Mouse (Mus musculus): ENCODE results near the gene Mfn1. TPM values are rescaled to one million over a fixed set of nuclear protein-coding genes. Genes with fewer than 3 reads are reported as not detected.
A peak's percentile ranks its signal among the peaks of the same experiment; 100 is the strongest.

Mfn1 gene
- 10 to 100 TPM; 96.3 to 99.0 TPM for total RNA-seq (2021)
- long read RNA-seq, full-length matches to known transcripts = 15 of 29 reads
- long read RNA-seq, partial matches to known transcripts = 5 of 29 reads
- long read RNA-seq, other reads (novel, unspliced or antisense) = 9 of 29 reads

GRCm38 (mm10) chr3:32529303-32529898, at the start of gene Mfn1:
TSS of gene Mfn1 (plus strand) at chr3:32529465.
- DNase-seq (ENCODE audit: low spot score in 2 of 2) = peak; percentile 85 to 91

- no peak for DNase-seq (ENCODE audit: low spot score in 2 of 2)
Measured at GRCm38 (mm10) chr3:32479961-32480360, 49.3 kb upstream of the Mfn1 start.

GRCm38 (mm10) chr3:32483035-32483434, 46.2 kb upstream of the Mfn1 start:
- no peak for DNase-seq (ENCODE audit: low spot score in 2 of 2)

GRCm38 (mm10) chr3:32486543-32486942, 42.7 kb upstream of the Mfn1 start:
- DNase-seq (ENCODE audit: low spot score in 2 of 2) = no peak

- DNase-seq (ENCODE audit: low spot score in 2 of 2) = no peak
Measured at GRCm38 (mm10) chr3:32488172-32488571, 41.1 kb upstream of the Mfn1 start.

GRCm38 (mm10) chr3:32490076-32490927, 39.0 kb upstream of the Mfn1 start:
- no peak for DNase-seq (ENCODE audit: low spot score in 2 of 2)

- no peak for DNase-seq (ENCODE audit: low spot score in 2 of 2)
Measured at GRCm38 (mm10) chr3:32490928-32491315, 38.3 kb upstream of the Mfn1 start.

GRCm38 (mm10) chr3:32492097-32493090, 36.9 kb upstream of the Mfn1 start, which contains the start of gene Kcnmb3:
TSS of gene Kcnmb3 (minus strand) at chr3:32492231.
- DNase-seq (ENCODE audit: low spot score in 2 of 2) = no peak

- no peak for DNase-seq (ENCODE audit: low spot score in 2 of 2)
Measured at GRCm38 (mm10) chr3:32494387-32495087, 34.7 kb upstream of the Mfn1 start.

- no peak for DNase-seq (ENCODE audit: low spot score in 2 of 2)
Measured at GRCm38 (mm10) chr3:32495088-32495770, 34.0 kb upstream of the Mfn1 start.

GRCm38 (mm10) chr3:32495856-32496710, 33.2 kb upstream of the Mfn1 start:
- no peak for DNase-seq (ENCODE audit: low spot score in 2 of 2)

GRCm38 (mm10) chr3:32496711-32497070, 32.6 kb upstream of the Mfn1 start:
- DNase-seq (ENCODE audit: low spot score in 2 of 2) = no peak

GRCm38 (mm10) chr3:32500346-32500745, 28.9 kb upstream of the Mfn1 start:
- no peak for DNase-seq (ENCODE audit: low spot score in 2 of 2)

GRCm38 (mm10) chr3:32505841-32506240, 23.4 kb upstream of the Mfn1 start:
- no peak for DNase-seq (ENCODE audit: low spot score in 2 of 2)

GRCm38 (mm10) chr3:32506366-32507225, 22.7 kb upstream of the Mfn1 start:
- no peak for DNase-seq (ENCODE audit: low spot score in 2 of 2)

GRCm38 (mm10) chr3:32508666-32509324, 20.5 kb upstream of the Mfn1 start:
- peak; percentile 73 to 78 for DNase-seq (ENCODE audit: low spot score in 2 of 2)

Data from layer of hippocampus, postnatal 10 days (tissue).